Mouse (Mus musculus) liver, adult 2 months (tissue): ENCODE results near the gene Rangap1.

Experiments used
- CTCF ChIP-seq: fragments of 200-500 bp; IDR thresholded peaks from 2 replicates; pipeline ENCODE4 v1.5.1; 2011; ENCODE audit warnings: low read depth, low read length, control low read depth
- POLR2A ChIP-seq: fragments of 200-500 bp; IDR thresholded peaks from 2 replicates; pipeline ENCODE4 v1.6.1; 2011; ENCODE audit warnings: low read length, control low read depth; ENCODE audit not compliant: insufficient read depth; ENCODE audit errors: extremely low read depth

GRCm38 (mm10) chr15:81759542-81759941 lies 14.2 kb upstream of the Rangap1 start:
- TF ChIP-seq POLR2A (no peak), CTCF (no peak)
